Mouse (Mus musculus) bone marrow, adult 2 months (tissue): ENCODE data around the gene Wnk2.

Experiments used
- CTCF ChIP-seq: fragments of 200-500 bp; IDR thresholded peaks from 2 replicates; pipeline ENCODE4 v1.5.1; 2011; ENCODE audit warnings: low read length, control low read depth; ENCODE audit not compliant: control insufficient read depth, insufficient read depth
- POLR2A ChIP-seq: fragments of 200-500 bp; IDR thresholded peaks from 2 replicates; pipeline ENCODE4 v1.6.1; 2011; ENCODE audit warnings: low read depth, mild to moderate bottlenecking, control low read depth, low read length, borderline replicate concordance; ENCODE audit not compliant: control insufficient read depth

DNA sequence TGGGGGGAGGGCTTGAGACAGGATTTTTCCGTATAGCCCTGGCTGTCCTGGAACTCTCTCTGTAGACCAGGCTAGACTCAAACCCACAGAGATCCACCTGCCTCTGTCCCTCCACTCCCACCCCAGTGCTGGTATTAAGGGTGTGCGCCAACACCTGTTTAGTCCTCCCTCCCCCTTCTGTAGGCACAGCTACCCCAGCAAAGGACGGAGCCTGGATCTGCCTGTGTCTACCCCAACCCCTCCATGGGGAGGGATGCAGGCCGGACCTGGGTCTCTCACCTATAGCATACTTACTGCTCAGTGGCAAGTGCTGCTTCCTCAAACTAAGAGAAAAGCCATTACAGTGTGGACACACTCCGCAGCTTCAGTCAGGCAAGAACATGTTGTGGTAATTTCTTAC is 32.5 kb upstream of the Wnk2 start:
- TF ChIP-seq CTCF (no peak), POLR2A (no peak)
